Mouse (Mus musculus): ENCODE results near the gene Dmgdh. TPM values are rescaled to one million over a fixed set of nuclear protein-coding genes. Genes with fewer than 3 reads are reported as not detected.

Dmgdh gene
- total and polyA plus RNA-seq, 3 experiments: not detected

- Histone ChIP-seq H3K4me3 (ENCODE audit: control insufficient read depth in 1 of 2, insufficient read depth in 1 of 2, low read depth in 2 of 2, low read length in 2 of 2) (no peak overlapping the region), H3K79me2 (ENCODE audit: control insufficient read depth, insufficient read depth, low read length, poor library complexity) (no peaks in the 10 kb centered on the region), H3K36me3 (ENCODE audit: control insufficient read depth in 1 of 2, insufficient read depth in 2 of 2, low read length in 2 of 2) (no peaks in the 10 kb centered on the region), H3K27me3 (ENCODE audit: control insufficient read depth in 1 of 2, insufficient read depth in 2 of 2, low read length in 2 of 2) (no peaks in the 10 kb centered on the region), H3K4me1 (ENCODE audit: control insufficient read depth in 1 of 2, insufficient read depth in 2 of 2, low read length in 2 of 2) (no peaks in the 10 kb centered on the region), H3K27ac (ENCODE audit: control insufficient read depth, low read depth, low read length) (no peak overlapping the region), H3K9me3 (replicated peaks; ENCODE audit: insufficient read depth, low read length) (no peaks in the 10 kb centered on the region), H3K9ac (ENCODE audit: control insufficient read depth, low read depth, low read length, poor library complexity, severe bottlenecking) (no peak overlapping the region)
- DNase-seq (ENCODE audit: low read depth, low spot score): no peak
- TF ChIP-seq NELFE (IDR thresholded peaks at IDR 0.05; ENCODE audit: low read depth, low read length) (no peak), JUND (IDR thresholded peaks at IDR 0.05; ENCODE audit: low read depth, low read length) (no peak), ZNF384 (IDR thresholded peaks at IDR 0.05; ENCODE audit: low read depth, low read length) (no peak), GATA1 (IDR thresholded peaks at IDR 0.05; ENCODE audit: low read depth, low read length) (no peak), POLR2A (IDR thresholded peaks at IDR 0.05; ENCODE audit: control insufficient read depth in 1 of 2, insufficient read depth in 1 of 2, low read depth in 1 of 2, low read length in 2 of 2, poor library complexity in 1 of 2) (no peak), ZC3H11A (IDR thresholded peaks at IDR 0.05; ENCODE audit: low read depth, low read length) (no peak), TBP (IDR thresholded peaks at IDR 0.05; ENCODE audit: low read depth, low read length) (no peak), GABPA (IDR thresholded peaks at IDR 0.05; ENCODE audit: low read depth, low read length) (no peak), ZMIZ1 (IDR thresholded peaks at IDR 0.05; ENCODE audit: low read depth, low read length) (no peak), SMC3 (IDR thresholded peaks at IDR 0.05; ENCODE audit: low read depth, low read length) (no peak), MXI1 (IDR thresholded peaks at IDR 0.05; ENCODE audit: low read depth, low read length) (no peak), KAT2A (conservative IDR thresholded peaks at IDR 0.05; ENCODE audit: low read depth, low read length) (no peak), ZKSCAN1 (IDR thresholded peaks at IDR 0.05; ENCODE audit: low read depth, low read length) (no peak), HCFC1 (IDR thresholded peaks at IDR 0.05; ENCODE audit: low read depth, low read length) (no peak), MEF2A (IDR thresholded peaks at IDR 0.05; ENCODE audit: extremely low read depth, insufficient replicate concordance, low read depth, low read length, poor library complexity, severe bottlenecking) (no peak), MYB (IDR thresholded peaks at IDR 0.05; ENCODE audit: low read depth, low read length) (no peak), UBTF (IDR thresholded peaks at IDR 0.05; ENCODE audit: borderline replicate concordance, insufficient read depth, low read depth, low read length) (no peak)
Measured at GRCm38 (mm10) chr13:93762879-93763278, 88.6 kb downstream of the Dmgdh start.

GRCm38 (mm10) chr13:93764321-93764973 lies 90.2 kb downstream of the Dmgdh start:
- Histone ChIP-seq H3K4me1 (ENCODE audit: control insufficient read depth in 1 of 2, insufficient read depth in 2 of 2, low read length in 2 of 2) (no peaks in the 10 kb centered on the region), H3K4me3 (ENCODE audit: control insufficient read depth in 1 of 2, insufficient read depth in 1 of 2, low read depth in 2 of 2, low read length in 2 of 2) (no peak overlapping the region), H3K9ac (ENCODE audit: control insufficient read depth, low read depth, low read length, poor library complexity, severe bottlenecking) (no peak overlapping the region), H3K27me3 (ENCODE audit: control insufficient read depth in 1 of 2, insufficient read depth in 2 of 2, low read length in 2 of 2) (no peaks in the 10 kb centered on the region), H3K36me3 (ENCODE audit: control insufficient read depth in 1 of 2, insufficient read depth in 2 of 2, low read length in 2 of 2) (no peaks in the 10 kb centered on the region), H3K27ac (ENCODE audit: control insufficient read depth, low read depth, low read length) (no peak overlapping the region), H3K9me3 (replicated peaks; ENCODE audit: insufficient read depth, low read length) (no peaks in the 10 kb centered on the region), H3K79me2 (ENCODE audit: control insufficient read depth, insufficient read depth, low read length, poor library complexity) (no peaks in the 10 kb centered on the region)
- TF ChIP-seq BHLHE40 (IDR thresholded peaks at IDR 0.05; ENCODE audit: borderline replicate concordance, low read depth, low read length) (no peak), KAT2A (conservative IDR thresholded peaks at IDR 0.05; ENCODE audit: low read depth, low read length) (no peak), POLR2AphosphoS2 (IDR thresholded peaks at IDR 0.05; ENCODE audit: low read length) (no peak), MAZ (IDR thresholded peaks at IDR 0.05; ENCODE audit: low read depth, low read length) (no peak), ZNF384 (IDR thresholded peaks at IDR 0.05; ENCODE audit: low read depth, low read length) (no peak), GATA1 (IDR thresholded peaks at IDR 0.05; ENCODE audit: low read depth, low read length) (no peak)
- DNase-seq (ENCODE audit: low read depth, low spot score): no peak

Data from MEL (cell line).